Mouse (Mus musculus): ENCODE measurements around the gene Myo1e. TPM values are rescaled to one million over a fixed set of nuclear protein-coding genes. Genes with fewer than 3 reads are reported as not detected.

Gene Myo1e
- 8.7 and 9.4 TPM in 2 replicates for polyA plus RNA-seq (2012; rRNA removed)

DNA sequence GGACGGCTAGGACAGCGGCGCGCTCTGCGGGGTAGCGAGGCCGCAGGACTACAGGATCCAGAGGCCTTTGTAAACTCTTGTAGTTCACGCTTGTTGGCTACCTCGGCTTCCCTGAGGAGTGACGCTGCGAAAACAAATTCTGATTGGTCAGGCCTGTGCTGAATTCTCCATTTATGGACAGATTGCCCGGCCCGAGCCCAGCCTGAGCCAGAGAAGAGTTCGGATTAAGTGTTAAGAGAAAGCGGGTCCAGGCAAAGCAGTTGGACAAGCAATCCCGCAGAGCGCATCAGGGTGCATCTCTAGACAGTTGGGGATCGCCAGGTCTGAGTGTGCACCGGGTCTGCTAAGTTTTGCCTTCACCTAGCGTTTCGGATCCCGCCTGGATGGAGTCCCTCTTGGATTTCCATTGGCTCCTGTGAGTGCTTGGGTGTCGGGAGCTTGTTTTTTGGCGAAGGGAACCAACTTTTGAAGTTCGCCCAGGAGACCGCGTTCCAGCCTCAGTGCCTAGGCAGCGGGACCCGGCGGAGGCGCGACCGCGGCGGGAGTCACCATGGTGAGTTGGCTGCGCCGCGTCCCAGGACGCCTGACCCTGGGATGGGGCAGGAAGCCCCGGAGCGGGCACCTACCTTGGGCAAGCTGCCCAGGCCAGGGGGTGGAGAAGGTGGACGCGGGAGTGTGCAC, at the start of gene Myo1e:
Gene Myo1e, plus strand, starts transcription at position 200 of the 681 bp plus-strand sequence.
- H3K4me1 ChIP-seq (ENCODE audit: control insufficient read depth, insufficient read depth, low read length): no peaks in the 10 kb centered on the region
- H3K27ac ChIP-seq (ENCODE audit: insufficient read depth, low read length): peak within 1 kb of the TSS; percentile 38
- peak; percentile 85 for TF ChIP-seq POLR2A (IDR thresholded peaks at IDR 0.05; ENCODE audit: extremely low read depth, insufficient read depth, low read length)
- no peak for TF ChIP-seq CTCF (IDR thresholded peaks at IDR 0.05; ENCODE audit: extremely low read depth, insufficient read depth, low read length)

DNA sequence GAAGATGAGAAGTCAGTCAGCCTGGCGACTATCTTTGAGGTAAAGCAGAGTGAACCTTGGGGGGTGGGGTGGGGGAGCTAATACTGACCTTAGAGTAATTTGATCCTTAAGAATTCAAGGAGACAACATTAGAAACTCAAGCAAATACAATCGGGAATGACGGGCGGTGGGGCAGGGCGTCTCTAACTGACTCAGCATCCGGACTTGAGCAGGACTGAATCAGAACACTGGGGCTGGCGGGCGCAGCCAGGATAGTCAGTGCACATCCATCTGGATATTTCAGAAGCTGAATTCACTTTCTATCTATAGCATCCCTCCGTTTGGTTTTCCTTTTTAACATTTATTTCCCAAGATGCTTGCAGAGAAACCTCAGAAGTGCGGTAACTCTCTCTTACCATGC, 47.1 kb upstream of the Myo1e start:
- Histone ChIP-seq H3K4me1 (ENCODE audit: control insufficient read depth, insufficient read depth, low read length) (peaks cover 3% of the 10 kb centered on the region), H3K4me3 (ENCODE audit: insufficient read depth, low read length) (no peak overlapping the region), H3K27ac (ENCODE audit: insufficient read depth, low read length) (no peak overlapping the region; the same call in 1 of the 2 replicates)
- TF ChIP-seq POLR2A (IDR thresholded peaks at IDR 0.05; ENCODE audit: extremely low read depth, insufficient read depth, low read length): no peak
- TF ChIP-seq CTCF (IDR thresholded peaks at IDR 0.05; ENCODE audit: extremely low read depth, insufficient read depth, low read length): no peak

More for the DNA sequence above, at the start of gene Myo1e:
- peak within 1 kb of the TSS; percentile 88 for H3K4me3 ChIP-seq (ENCODE audit: insufficient read depth, low read length)

DNA sequence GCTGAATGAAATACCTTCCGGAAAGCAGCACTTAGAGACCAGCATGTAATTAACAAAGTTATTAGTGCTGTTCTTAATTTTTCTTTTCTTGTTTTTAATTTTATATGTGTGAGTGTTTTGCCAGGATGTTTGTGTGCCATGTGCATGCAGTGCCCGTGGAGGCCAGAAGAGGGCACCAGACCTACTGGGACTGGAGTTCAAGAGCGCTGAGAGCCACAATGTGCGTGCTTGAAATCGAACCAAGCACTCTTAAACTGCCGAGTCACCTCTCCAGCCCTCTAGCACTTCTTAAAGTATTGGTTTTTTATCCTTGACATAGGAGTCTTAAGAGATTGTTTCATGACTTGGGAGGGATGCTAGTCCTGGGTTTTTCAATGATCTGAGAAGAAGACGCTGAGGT, 38.2 kb upstream of the Myo1e start:
- no peak overlapping the region for H3K4me3 ChIP-seq (ENCODE audit: insufficient read depth, low read length)
- no peaks in the 10 kb centered on the region for H3K4me1 ChIP-seq (ENCODE audit: control insufficient read depth, insufficient read depth, low read length)
- TF ChIP-seq POLR2A (IDR thresholded peaks at IDR 0.05; ENCODE audit: extremely low read depth, insufficient read depth, low read length) (no peak), CTCF (IDR thresholded peaks at IDR 0.05; ENCODE audit: extremely low read depth, insufficient read depth, low read length) (0 out of 2 replicates have a peak, but pooled peaks have one; percentile 15)

DNA sequence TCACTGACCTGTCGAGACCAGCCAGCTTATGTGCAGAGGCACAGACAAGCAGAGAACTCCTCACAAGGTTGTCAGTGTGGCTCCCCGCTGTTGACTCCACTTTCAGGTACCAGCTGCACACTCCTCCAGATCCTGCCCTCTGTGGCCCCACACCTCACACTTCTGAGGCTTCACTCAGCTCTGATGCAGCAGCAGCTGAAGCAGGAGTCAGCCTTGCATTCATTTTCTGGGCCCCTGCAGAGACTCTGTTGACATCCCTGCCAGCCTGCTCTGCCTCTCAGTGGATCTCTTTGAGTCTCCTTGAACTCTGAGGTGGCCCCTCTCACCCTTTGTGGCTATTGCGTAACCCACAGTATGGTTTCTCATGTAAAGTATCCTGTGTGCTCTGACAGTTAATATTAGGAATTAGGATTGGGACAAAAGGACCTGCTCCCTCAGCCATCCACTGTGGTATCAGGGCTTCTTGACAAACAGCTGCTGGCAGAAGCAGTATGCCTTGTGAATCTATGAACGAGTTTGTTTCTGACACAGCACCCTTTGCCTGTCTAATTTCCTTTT, 32.8 kb upstream of the Myo1e start:
- no peak for TF ChIP-seq CTCF (IDR thresholded peaks at IDR 0.05; ENCODE audit: extremely low read depth, insufficient read depth, low read length)
- no peak overlapping the region for H3K4me3 ChIP-seq (ENCODE audit: insufficient read depth, low read length)
- no peaks in the 10 kb centered on the region for H3K4me1 ChIP-seq (ENCODE audit: control insufficient read depth, insufficient read depth, low read length)
- no peak overlapping the region for H3K27ac ChIP-seq (ENCODE audit: insufficient read depth, low read length)

More for the DNA sequence above, 38.2 kb upstream of the Myo1e start:
- no peak overlapping the region for H3K27ac ChIP-seq (ENCODE audit: insufficient read depth, low read length)

DNA sequence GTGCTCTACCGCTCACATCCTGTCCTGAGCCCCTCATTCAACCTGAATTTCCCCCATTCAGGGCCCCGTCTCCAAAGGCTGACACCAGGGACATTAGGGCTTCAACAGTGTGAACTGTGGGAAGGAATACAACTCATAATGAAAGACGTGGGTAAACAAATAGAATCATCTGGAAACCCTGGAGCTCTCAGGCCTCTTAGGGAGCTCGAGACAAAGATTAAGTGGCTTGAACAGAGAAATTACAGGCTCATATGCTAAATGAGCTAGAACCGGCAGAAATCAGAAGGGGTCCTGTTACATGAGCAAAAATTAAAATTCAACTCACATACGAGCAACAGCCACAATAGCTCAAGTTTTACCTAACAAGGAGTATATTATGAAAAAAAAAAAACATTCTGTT, 32.3 kb upstream of the Myo1e start:
- TF ChIP-seq POLR2A (IDR thresholded peaks at IDR 0.05; ENCODE audit: extremely low read depth, insufficient read depth, low read length): no peak
- TF ChIP-seq CTCF (IDR thresholded peaks at IDR 0.05; ENCODE audit: extremely low read depth, insufficient read depth, low read length): no peak
- Histone ChIP-seq H3K4me1 (ENCODE audit: control insufficient read depth, insufficient read depth, low read length) (no peaks in the 10 kb centered on the region), H3K27ac (ENCODE audit: insufficient read depth, low read length) (no peak overlapping the region), H3K4me3 (ENCODE audit: insufficient read depth, low read length) (no peak overlapping the region)

DNA sequence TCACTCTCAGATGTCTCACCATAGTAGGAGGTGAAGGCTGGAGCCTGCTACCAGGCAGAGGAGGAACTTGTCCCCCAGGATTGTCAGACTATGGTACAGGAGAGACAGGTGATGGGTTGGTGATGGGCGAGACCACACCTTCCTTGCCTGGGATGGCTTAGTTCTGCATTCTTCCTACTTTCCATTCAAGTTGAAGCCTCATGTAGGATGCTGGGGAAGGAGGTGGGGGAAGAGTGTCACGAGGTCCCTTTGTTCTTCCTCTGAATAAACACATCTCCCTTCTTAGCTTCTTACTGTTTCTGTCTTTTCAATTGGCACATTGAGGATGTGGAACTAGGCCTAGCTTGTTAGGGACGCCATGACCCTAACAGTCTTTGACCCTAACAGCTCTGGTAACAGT, 30.9 kb upstream of the Myo1e start:
- no peak overlapping the region for H3K27ac ChIP-seq (ENCODE audit: insufficient read depth, low read length)
- no peak overlapping the region for H3K4me3 ChIP-seq (ENCODE audit: insufficient read depth, low read length)
- TF ChIP-seq CTCF (IDR thresholded peaks at IDR 0.05; ENCODE audit: extremely low read depth, insufficient read depth, low read length) (no peak), POLR2A (IDR thresholded peaks at IDR 0.05; ENCODE audit: extremely low read depth, insufficient read depth, low read length) (no peak)
- no peaks in the 10 kb centered on the region for H3K4me1 ChIP-seq (ENCODE audit: control insufficient read depth, insufficient read depth, low read length)

DNA sequence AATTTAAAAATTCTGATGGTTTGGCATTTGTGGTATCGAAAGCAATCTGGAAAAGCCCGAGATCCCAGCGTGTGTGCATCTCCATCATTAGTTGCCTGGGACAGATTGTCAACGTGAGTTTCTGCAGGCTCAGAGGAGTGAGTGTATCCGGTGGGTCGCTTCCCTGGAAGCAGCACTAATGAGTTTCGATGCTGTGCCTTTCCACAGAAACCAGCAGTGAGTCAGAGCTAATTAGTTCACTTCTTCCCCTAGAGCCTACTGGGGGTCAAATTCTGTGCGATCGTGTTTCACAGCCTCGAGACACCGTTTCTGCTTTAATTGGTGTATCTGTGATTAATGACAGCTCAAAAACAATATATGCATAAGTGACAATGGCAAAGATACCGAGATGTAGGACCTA, 25.4 kb upstream of the Myo1e start:
- no peak overlapping the region for H3K4me3 ChIP-seq (ENCODE audit: insufficient read depth, low read length)
- H3K27ac ChIP-seq (ENCODE audit: insufficient read depth, low read length): no peak overlapping the region
- no peak for TF ChIP-seq POLR2A (IDR thresholded peaks at IDR 0.05; ENCODE audit: extremely low read depth, insufficient read depth, low read length)
- TF ChIP-seq CTCF (IDR thresholded peaks at IDR 0.05; ENCODE audit: extremely low read depth, insufficient read depth, low read length): no peak
- H3K4me1 ChIP-seq (ENCODE audit: control insufficient read depth, insufficient read depth, low read length): no peaks in the 10 kb centered on the region

DNA sequence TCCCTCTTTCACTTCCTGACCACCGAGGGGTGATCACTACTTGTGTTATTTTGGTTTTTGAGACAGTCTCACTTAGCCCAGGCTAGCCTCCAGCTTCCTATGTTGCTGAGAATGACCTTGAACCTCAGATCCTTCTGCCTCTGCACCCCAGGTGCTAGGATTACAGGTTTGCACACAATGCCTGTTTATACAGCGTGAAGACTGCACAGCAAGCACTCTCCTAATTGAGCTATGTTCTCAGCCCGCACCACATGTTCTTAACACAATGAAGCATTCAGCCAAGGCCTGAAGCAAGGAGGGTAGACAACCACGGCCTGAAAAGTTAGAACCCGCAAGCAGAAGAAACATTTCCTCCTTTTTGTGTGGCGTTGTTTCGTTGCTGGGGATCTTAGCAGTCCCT, 24.5 kb upstream of the Myo1e start:
- no peak overlapping the region for H3K27ac ChIP-seq (ENCODE audit: insufficient read depth, low read length)
- no peaks in the 10 kb centered on the region for H3K4me1 ChIP-seq (ENCODE audit: control insufficient read depth, insufficient read depth, low read length)
- no peak overlapping the region for H3K4me3 ChIP-seq (ENCODE audit: insufficient read depth, low read length)
- TF ChIP-seq POLR2A (IDR thresholded peaks at IDR 0.05; ENCODE audit: extremely low read depth, insufficient read depth, low read length) (no peak), CTCF (IDR thresholded peaks at IDR 0.05; ENCODE audit: extremely low read depth, insufficient read depth, low read length) (no peak)

DNA sequence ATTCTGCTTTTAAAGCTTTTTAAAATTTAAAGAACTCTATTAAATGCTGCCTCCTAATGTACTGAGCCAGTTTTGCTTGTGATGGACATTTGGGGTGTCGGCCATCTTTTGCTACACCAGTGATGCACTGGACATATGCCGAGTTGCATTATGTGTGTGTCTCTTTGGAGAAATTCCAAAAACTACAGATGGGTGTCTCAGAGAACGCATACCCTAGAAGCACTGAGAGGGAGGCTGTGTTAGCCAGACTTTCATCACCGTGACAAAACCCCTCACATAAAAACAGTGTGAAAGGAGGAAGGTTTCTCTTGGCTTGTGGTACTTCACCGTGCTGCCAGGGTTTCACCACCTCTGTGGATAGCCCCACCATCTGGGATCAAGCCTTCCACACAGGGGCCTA, 14.8 kb upstream of the Myo1e start:
- H3K4me3 ChIP-seq (ENCODE audit: insufficient read depth, low read length): no peak overlapping the region
- TF ChIP-seq CTCF (IDR thresholded peaks at IDR 0.05; ENCODE audit: extremely low read depth, insufficient read depth, low read length): no peak
- no peak for TF ChIP-seq POLR2A (IDR thresholded peaks at IDR 0.05; ENCODE audit: extremely low read depth, insufficient read depth, low read length)
- no peaks in the 10 kb centered on the region for H3K4me1 ChIP-seq (ENCODE audit: control insufficient read depth, insufficient read depth, low read length)
- no peak overlapping the region for H3K27ac ChIP-seq (ENCODE audit: insufficient read depth, low read length)

DNA sequence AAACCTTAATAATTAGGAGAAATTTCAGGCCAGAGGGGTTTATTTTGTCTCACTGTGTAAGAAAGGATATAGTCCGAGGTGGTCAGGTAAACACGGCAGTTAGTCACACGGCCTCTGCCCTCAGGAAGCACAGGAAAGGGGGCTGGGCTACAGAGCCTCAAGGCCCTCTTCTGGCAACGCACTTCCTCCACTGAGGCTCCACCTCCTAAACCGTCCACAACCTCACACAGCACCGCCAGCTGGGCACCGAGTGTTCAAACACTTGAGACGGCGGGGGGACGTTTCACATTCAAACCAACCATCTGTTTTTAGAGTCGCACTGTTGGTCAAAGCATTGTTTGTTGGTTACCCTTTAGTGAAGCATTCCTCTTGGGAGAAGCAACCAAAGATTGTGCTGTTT, 12.5 kb upstream of the Myo1e start:
- no peak overlapping the region for H3K4me3 ChIP-seq (ENCODE audit: insufficient read depth, low read length)
- H3K4me1 ChIP-seq (ENCODE audit: control insufficient read depth, insufficient read depth, low read length): no peaks in the 10 kb centered on the region
- TF ChIP-seq POLR2A (IDR thresholded peaks at IDR 0.05; ENCODE audit: extremely low read depth, insufficient read depth, low read length): no peak
- TF ChIP-seq CTCF (IDR thresholded peaks at IDR 0.05; ENCODE audit: extremely low read depth, insufficient read depth, low read length): no peak
- H3K27ac ChIP-seq (ENCODE audit: insufficient read depth, low read length): no peak overlapping the region
